Mouse (Mus musculus) CH12.LX (cell line): ENCODE measurements around the gene Fam53a. TPM values are rescaled to one million over a fixed set of nuclear protein-coding genes. Genes with fewer than 3 reads are reported as not detected.

ENCODE experiments used
- DNase-seq: peaks from one replicate; pipeline ENCODE4 v3.0.0-alpha.2; 2013; ENCODE audit errors: extremely low read depth
- H3K27ac ChIP-seq: 2 replicates; pipeline ENCODE4 v1.5.1; 2012; ENCODE audit warnings: low read depth, mild to moderate bottlenecking, control low read depth, moderate library complexity; ENCODE audit not compliant: insufficient read depth
- H3K27me3 ChIP-seq: replicated peaks from 2 replicates; pipeline ENCODE3; 2012; ENCODE audit warnings: inconsistent platforms
- H3K36me3 ChIP-seq, 2 experiments: replicated peaks in 1 of 2; 2 replicates each; pipeline versions ENCODE3 to v1.6.1; 2012; ENCODE audit warnings: inconsistent platforms in 1 of 2, low read length in 1 of 2, mild to moderate bottlenecking in 1 of 2, mixed read lengths in 1 of 2, moderate library complexity in 1 of 2; ENCODE audit not compliant: control insufficient read depth in 1 of 2, insufficient read depth in 1 of 2
- H3K4me1 ChIP-seq, 2 experiments: 2 replicates each; pipeline ENCODE4 v1.6.1; 2012; ENCODE audit warnings: inconsistent platforms in 1 of 2, moderate library complexity in 1 of 2; ENCODE audit not compliant: insufficient read depth in 2 of 2, control insufficient read depth in 1 of 2
- H3K4me2 ChIP-seq: 2 replicates; pipeline ENCODE4 v1.6.1; 2012; ENCODE audit warnings: low read depth, mild to moderate bottlenecking, control low read depth; ENCODE audit not compliant: poor library complexity, insufficient read depth, severe bottlenecking
- H3K4me3 ChIP-seq, 3 experiments: fragments of 150-350 bp in 1 of 3; sonication (generic) in 1 of 3; replicated peaks in 1 of 3; 2 replicates each; pipeline versions ENCODE3 to v1.5.1; 2011 to 2012; ENCODE audit warnings: low read depth in 2 of 3, low read length in 2 of 3, mild to moderate bottlenecking in 2 of 3, moderate library complexity in 2 of 3, control low read depth in 1 of 3, improper control_type of control experiment in 1 of 3, inconsistent platforms in 1 of 3, mixed read lengths in 1 of 3; ENCODE audit not compliant: poor library complexity in 1 of 3
- H3K79me2 ChIP-seq: replicated peaks from 2 replicates; pipeline ENCODE4 v1.6.1; 2012; ENCODE audit warnings: mild to moderate bottlenecking, moderate library complexity; ENCODE audit not compliant: control insufficient read depth, poor library complexity, insufficient read depth, severe bottlenecking; ENCODE audit errors: extremely low read depth
- H3K9ac ChIP-seq: 2 replicates; pipeline ENCODE4 v1.6.1; 2012; ENCODE audit warnings: low read depth, mild to moderate bottlenecking, control low read depth, moderate library complexity; ENCODE audit not compliant: insufficient read depth
- H3K9me3 ChIP-seq: replicated peaks from 2 replicates; pipeline ENCODE3; 2012; ENCODE audit warnings: low read length, inconsistent platforms, mixed read lengths
- CTCF ChIP-seq, 2 experiments: IDR thresholded peaks in 1 of 2; conservative IDR thresholded peaks in 1 of 2; 2 replicates each; pipeline ENCODE4 v1.5.1; 2011 to 2012; ENCODE audit warnings: low read depth in 2 of 2, low read length in 2 of 2, improper control_type of control experiment in 1 of 2, inconsistent platforms in 1 of 2, mild to moderate bottlenecking in 1 of 2, moderate library complexity in 1 of 2
- E2F4 ChIP-seq: IDR thresholded peaks from 2 replicates; pipeline ENCODE4 v1.6.1; 2011; ENCODE audit warnings: low read depth, low read length, improper control_type of control experiment; ENCODE audit not compliant: insufficient replicate concordance
- ELF1 ChIP-seq: IDR thresholded peaks from 2 replicates; pipeline ENCODE4 v1.6.1; 2014; ENCODE audit warnings: low read depth, mild to moderate bottlenecking, inconsistent platforms, low read length, improper control_type of control experiment
- GABPA ChIP-seq: IDR thresholded peaks from 2 replicates; pipeline ENCODE4 v1.6.1; 2012; ENCODE audit warnings: low read depth, low read length, improper control_type of control experiment, inconsistent platforms; ENCODE audit not compliant: insufficient replicate concordance
- HCFC1 ChIP-seq: IDR thresholded peaks from 2 replicates; pipeline ENCODE4 v1.6.1; 2012; ENCODE audit warnings: low read depth, mild to moderate bottlenecking, inconsistent platforms, low read length, improper control_type of control experiment
- JUN ChIP-seq: IDR thresholded peaks from 2 replicates; pipeline ENCODE4 v1.6.1; 2011; ENCODE audit warnings: low read depth, mild to moderate bottlenecking, low read length, improper control_type of control experiment, moderate library complexity; ENCODE audit not compliant: insufficient read depth
- MEF2A ChIP-seq: IDR thresholded peaks from 2 replicates; pipeline ENCODE4 v1.6.1; 2014; ENCODE audit warnings: low read depth, mild to moderate bottlenecking, inconsistent platforms, low read length, improper control_type of control experiment, borderline replicate concordance
- NRF1 ChIP-seq: IDR thresholded peaks from 2 replicates; pipeline ENCODE4 v1.6.1; 2014; ENCODE audit warnings: low read depth, mild to moderate bottlenecking, inconsistent platforms, low read length, improper control_type of control experiment, moderate library complexity
- PAX5 ChIP-seq: IDR thresholded peaks from 2 replicates; pipeline ENCODE4 v1.6.1; 2012; ENCODE audit warnings: low read length, inconsistent platforms, mixed read lengths
- RAD21 ChIP-seq: IDR thresholded peaks from 2 replicates; pipeline ENCODE4 v1.6.1; 2011; ENCODE audit warnings: low read depth, mild to moderate bottlenecking, low read length, improper control_type of control experiment, moderate library complexity
- SMC3 ChIP-seq: IDR thresholded peaks from 2 replicates; pipeline ENCODE4 v1.6.1; 2011; ENCODE audit warnings: low read depth, low read length, improper control_type of control experiment
- TBP ChIP-seq: conservative IDR thresholded peaks from 2 replicates; pipeline ENCODE4 v1.6.1; 2011; ENCODE audit warnings: low read depth, low read length, improper control_type of control experiment
- TCF12 ChIP-seq: IDR thresholded peaks from 2 replicates; pipeline ENCODE4 v1.6.1; 2014; ENCODE audit warnings: low read depth, mild to moderate bottlenecking, inconsistent platforms, low read length, improper control_type of control experiment
- USF1 ChIP-seq: IDR thresholded peaks from 2 replicates; pipeline ENCODE4 v1.6.1; 2014; ENCODE audit warnings: low read depth, mild to moderate bottlenecking, inconsistent platforms, low read length, improper control_type of control experiment
- ZC3H11A ChIP-seq: IDR thresholded peaks from 2 replicates; pipeline ENCODE4 v1.6.1; 2012; ENCODE audit warnings: low read depth, mild to moderate bottlenecking, inconsistent platforms, low read length, improper control_type of control experiment
- ZKSCAN1 ChIP-seq: IDR thresholded peaks from 2 replicates; pipeline ENCODE4 v1.6.1; 2012; ENCODE audit warnings: low read depth, inconsistent platforms, low read length, improper control_type of control experiment, borderline replicate concordance
- ZNF384 ChIP-seq: IDR thresholded peaks from 2 replicates; pipeline ENCODE4 v1.6.1; 2012; ENCODE audit warnings: low read depth, low read length, improper control_type of control experiment, inconsistent platforms
- dilution Hi-C: fragments of 300-500 bp; cut with MboI; formaldehyde crosslinking; loops from 2 replicates; pipeline ENCODE4 v1.14.3; 2020; ENCODE audit warnings: low sequenced_read_pairs; ENCODE audit not compliant: extremely low pct_unique_long_range_greater_than_20kb, extremely low pct_ligation_motif_present
- in situ Hi-C: fragments of 300-500 bp; cut with MboI; formaldehyde crosslinking; loops from 3 replicates; pipeline ENCODE4 v1.14.3; 2019; ENCODE audit warnings: low sequenced_read_pairs, low pct_ligation_motif_present, low pct_unique_long_range_greater_than_20kb, mixed read lengths
- polyA plus RNA-seq: library from polyadenylated mRNA; unstranded; fragments of >175 nt; gene quantifications from 2 replicates; pipeline ENCODE4 v1.2.1, GENCODE M21; 2012; ENCODE audit warnings: low read depth; ENCODE audit not compliant: insufficient read length
- total RNA-seq, 2 experiments: library from RNA; depleted of rRNA; stranded (reverse); fragments of 300-350 nt in 1 of 2; fragments of >200 nt in 1 of 2; gene quantifications; 2 replicates each; pipeline ENCODE4 v1.2.3; 2012 to 2014

The Fam53a gene
- total and polyA plus RNA-seq, 3 experiments = 26.6 to 33.4 (median 29.2) TPM

DNA sequence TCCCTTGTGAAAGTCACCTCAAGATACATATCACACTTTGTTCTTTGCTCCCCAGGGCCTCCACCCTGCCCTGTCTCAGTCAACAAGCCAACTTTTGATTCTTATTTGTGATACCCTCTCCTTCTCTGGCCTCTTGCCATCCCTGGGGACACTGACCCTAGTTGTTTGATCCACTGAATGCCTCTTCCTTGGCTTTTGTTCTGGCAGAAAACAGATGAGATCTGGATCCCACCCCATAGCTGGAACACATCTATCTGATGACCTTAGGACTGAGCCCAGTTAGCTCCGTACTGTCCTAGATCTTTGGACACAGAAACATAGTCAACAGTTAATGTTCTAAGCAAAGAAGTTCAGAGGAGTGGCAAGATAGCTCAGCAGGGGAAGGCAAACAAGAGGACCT is 49.1 kb downstream of the Fam53a start:
- Histone ChIP-seq H3K9me3 (no peaks in the 10 kb centered on the region), H3K4me2 (no peak overlapping the region), H3K4me1 (no peaks in the 10 kb centered on the region), H3K27ac (no peak overlapping the region), H3K9ac (no peak overlapping the region), H3K4me3 (no peak overlapping the region), H3K36me3 (no peaks in the 10 kb centered on the region), H3K27me3 (peaks cover 26% of the 10 kb centered on the region), H3K79me2 (no peaks in the 10 kb centered on the region)
- dilution Hi-C loops (no loop called here), in situ Hi-C loops (loop anchor here (25.0 kb wide), 1 partner anchor 318 kb away; the partner anchor contains the start of gene Ctbp1)
- TF ChIP-seq CTCF (conservative IDR thresholded peaks at IDR 0.05 in 1 of 2, IDR thresholded peaks at IDR 0.05 in 1 of 2; ENCODE audit: low read depth in 2 of 2, low read length in 2 of 2) (no peak), ELF1 (no peak)
- DNase-seq = no peak

DNA sequence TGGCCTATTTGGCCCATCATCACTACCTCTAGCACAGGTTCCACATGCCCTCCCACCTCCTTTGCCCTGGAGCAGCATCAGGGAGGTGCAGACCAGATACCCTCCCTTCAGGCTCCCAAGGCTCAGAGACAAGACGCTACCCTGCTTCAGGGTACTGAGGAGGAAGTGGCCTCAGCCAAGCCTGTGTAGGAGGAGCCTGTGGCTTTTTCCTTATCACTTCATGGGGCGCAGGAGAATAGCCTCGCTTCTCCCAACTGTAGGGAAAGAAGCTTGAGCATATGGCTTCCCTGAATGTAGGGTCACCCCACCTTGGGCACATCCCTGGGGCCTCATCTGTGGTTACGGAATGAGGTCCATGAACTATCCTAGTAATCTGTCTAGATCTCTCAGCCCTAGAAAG is 55.2 kb downstream of the Fam53a start:
- no peak for TF ChIP-seq ZNF384
- no peak for TF ChIP-seq ZC3H11A
- TF ChIP-seq PAX5 = no peak
- no peak for TF ChIP-seq RAD21
- TF ChIP-seq ZKSCAN1 = no peak
- TF ChIP-seq JUN = no peak
- no peak for TF ChIP-seq HCFC1
- no peak for TF ChIP-seq GABPA
- TF ChIP-seq CTCF (conservative IDR thresholded peaks at IDR 0.05 in 1 of 2, IDR thresholded peaks at IDR 0.05 in 1 of 2; ENCODE audit: low read depth in 2 of 2, low read length in 2 of 2) = no peak
- TF ChIP-seq MEF2A = no peak
- no peak for TF ChIP-seq NRF1
- TF ChIP-seq SMC3 = no peak
- TF ChIP-seq E2F4 = no peak
- TF ChIP-seq USF1 = no peak
- no peak for TF ChIP-seq TBP
- no peak for TF ChIP-seq TCF12
- Histone ChIP-seq H3K4me1 (no peaks in the 10 kb centered on the region), H3K4me3 (no peak overlapping the region), H3K27me3 (peaks cover 57% of the 10 kb centered on the region), H3K79me2 (no peaks in the 10 kb centered on the region), H3K4me2 (no peak overlapping the region), H3K36me3 (no peaks in the 10 kb centered on the region), H3K9ac (no peak overlapping the region), H3K9me3 (no peaks in the 10 kb centered on the region), H3K27ac (no peak overlapping the region)
- dilution Hi-C loops (no loop called here), in situ Hi-C loops (no loop called here)
- DNase-seq = no peak
